Mouse (Mus musculus) intestine, postnatal 0 days (tissue): ENCODE measurements at regions not wholly inside any gene's neighbourhood (a gene's known extent, or its start where the extent isn't known, plus 50 kb on each side); places are given as distances from the start of the nearest gene placed in this dataset.
A peak's percentile ranks its signal among the peaks of the same experiment; 100 is the strongest.

ENCODE experiments used
- ATAC-seq: fragments of 200-750 bp; cut with Nextera tagmentation; 2 replicates; pipeline ENCODE4 v1.8.0; 2017; ENCODE audit warnings: mild to moderate bottlenecking, moderate TSS enrichment, moderate library complexity
- H3K27ac ChIP-seq: fragments of 300-500 bp; sonication (generic); 2 replicates; pipeline ENCODE4 v1.5.1; 2014; ENCODE audit warnings: mild to moderate bottlenecking, low read depth, low read length, moderate library complexity
- H3K27me3 ChIP-seq: fragments of 300-500 bp; sonication (generic); replicated peaks from 2 replicates; pipeline ENCODE4 v1.6.1; 2014; ENCODE audit warnings: low read length, mixed read lengths; ENCODE audit not compliant: control insufficient read depth, insufficient read depth
- H3K36me3 ChIP-seq: fragments of 300-500 bp; sonication (generic); 2 replicates; pipeline ENCODE4 v1.6.1; 2014; ENCODE audit warnings: mild to moderate bottlenecking, moderate library complexity; ENCODE audit not compliant: control insufficient read depth, insufficient read depth
- H3K4me1 ChIP-seq: fragments of 300-500 bp; sonication (generic); replicated peaks from 2 replicates; pipeline ENCODE4 v1.6.1; 2014; ENCODE audit warnings: antibody characterized with exemption, low read length, mixed read lengths; ENCODE audit not compliant: control insufficient read depth, insufficient read depth
- H3K4me2 ChIP-seq: fragments of 300-500 bp; sonication (generic); replicated peaks from 2 replicates; pipeline ENCODE4 v1.6.1; 2014; ENCODE audit warnings: low read depth, mild to moderate bottlenecking, moderate library complexity
- H3K4me3 ChIP-seq: fragments of 300-500 bp; sonication (generic); 2 replicates; pipeline ENCODE4 v1.5.1; 2014; ENCODE audit warnings: low read depth, low read length
- H3K9ac ChIP-seq: fragments of 300-500 bp; sonication (generic); 2 replicates; pipeline ENCODE4 v1.6.1; 2014; ENCODE audit warnings: mild to moderate bottlenecking, low read depth, low read length
- H3K9me3 ChIP-seq: fragments of 300-500 bp; sonication (generic); 2 replicates; pipeline ENCODE4 v1.6.1; 2016; ENCODE audit warnings: mixed run types; ENCODE audit not compliant: control insufficient read depth
- CTCF ChIP-seq: sonication (generic); IDR thresholded peaks from 2 replicates; pipeline ENCODE4 v1.5.1; 2016; ENCODE audit warnings: low read depth, mild to moderate bottlenecking, control low read depth, antibody characterized with exemption, moderate library complexity
- WGBS: fragments of 180-500 bp; shearing (Covaris S2); extraction: QIAGEN DNeasy Blood & Tissue Kit; methylation state at CpG from one replicate; pipeline ENCODE4 v1.1.7; 2014; 5-methylcytosine and 5-hydroxymethylcytosine counted together

GRCm38 (mm10) chr15:41165534-41165933, 1031.4 kb downstream of the 9330182O14Rik start:
- no peak overlapping the region for H3K27ac ChIP-seq
- H3K4me1 ChIP-seq: no peaks in the 10 kb centered on the region; the same call in none of the 2 replicates
- 66% methylated on average over 3 of the region's 3 CpGs for WGBS
- H3K4me2 ChIP-seq: no peak overlapping the region
- no peak overlapping the region for H3K9ac ChIP-seq
- no peaks in the 10 kb centered on the region for H3K27me3 ChIP-seq
- H3K4me3 ChIP-seq: no peak overlapping the region
- no peaks in the 10 kb centered on the region for H3K36me3 ChIP-seq
- no peak for TF ChIP-seq CTCF
- no peaks in the 10 kb centered on the region for H3K9me3 ChIP-seq
- ATAC-seq: no peak

- no peaks in the 10 kb centered on the region for H3K36me3 ChIP-seq
These were observed 1056.6 kb downstream of the 9330182O14Rik start for GRCm38 (mm10) chr15:41190792-41191191.

GRCm38 (mm10) chr15:41193240-41193639, 1059.1 kb downstream of the 9330182O14Rik start:
- WGBS: 29% methylated on average over 3 of the region's 3 CpGs
- no peak overlapping the region for H3K27ac ChIP-seq
- peak; percentile 71 for TF ChIP-seq CTCF
- H3K9ac ChIP-seq: no peak overlapping the region
- H3K36me3 ChIP-seq: no peaks in the 10 kb centered on the region
- H3K4me2 ChIP-seq: no peak overlapping the region
- no peak for ATAC-seq
- H3K4me3 ChIP-seq: no peak overlapping the region
- no peaks in the 10 kb centered on the region for H3K9me3 ChIP-seq
- no peaks in the 10 kb centered on the region for H3K4me1 ChIP-seq
- H3K27me3 ChIP-seq: no peaks in the 10 kb centered on the region

More at GRCm38 (mm10) chr15:41190792-41191191, 1056.6 kb downstream of the 9330182O14Rik start:
- no peaks in the 10 kb centered on the region for H3K4me1 ChIP-seq
- H3K27me3 ChIP-seq: no peaks in the 10 kb centered on the region
- H3K9me3 ChIP-seq: no peaks in the 10 kb centered on the region
- 83% methylated on average over 5 of the region's 5 CpGs for WGBS
- no peak overlapping the region for H3K27ac ChIP-seq
- ATAC-seq: no peak
- H3K4me2 ChIP-seq: no peak overlapping the region
- no peak for TF ChIP-seq CTCF
- no peak overlapping the region for H3K9ac ChIP-seq
- H3K4me3 ChIP-seq: no peak overlapping the region

GRCm38 (mm10) chr15:41223801-41224200, 1089.6 kb downstream of the 9330182O14Rik start:
- H3K4me3 ChIP-seq: no peak overlapping the region
- H3K27me3 ChIP-seq: no peaks in the 10 kb centered on the region
- TF ChIP-seq CTCF: no peak
- no peaks in the 10 kb centered on the region for H3K4me1 ChIP-seq
- ATAC-seq: no peak
- H3K27ac ChIP-seq: no peak overlapping the region
- no peaks in the 10 kb centered on the region for H3K36me3 ChIP-seq
- no peak overlapping the region for H3K9ac ChIP-seq
- H3K4me2 ChIP-seq: no peak overlapping the region
- 70% methylated on average over 1 of the region's 1 CpGs for whole genome bisulfite sequencing
- no peaks in the 10 kb centered on the region for H3K9me3 ChIP-seq

GRCm38 (mm10) chr15:41232406-41233060, 1098.4 kb downstream of the 9330182O14Rik start:
- H3K4me3 ChIP-seq: no peak overlapping the region
- WGBS: 44% methylated on average over 2 of the region's 2 CpGs
- H3K9me3 ChIP-seq: no peaks in the 10 kb centered on the region
- TF ChIP-seq CTCF: no peak
- no peak overlapping the region for H3K4me2 ChIP-seq
- no peak overlapping the region for H3K27ac ChIP-seq
- ATAC-seq: no peak
- no peak overlapping the region for H3K9ac ChIP-seq
- no peaks in the 10 kb centered on the region for H3K4me1 ChIP-seq
- no peaks in the 10 kb centered on the region for H3K27me3 ChIP-seq
- H3K36me3 ChIP-seq: no peaks in the 10 kb centered on the region
